Mouse (Mus musculus) intestine, postnatal 0 days (tissue): ENCODE measurements around the gene Gm17657. TPM values are rescaled to one million over a fixed set of nuclear protein-coding genes. Genes with fewer than 3 reads are reported as not detected.
"Not testable (repeated sequence)": the region's sequence is repeated elsewhere in the genome, so short reads cannot be mapped to it uniquely, and the experiment has no call there.

ENCODE experiments used
- ATAC-seq: fragments of 200-750 bp; cut with Nextera tagmentation; 2 replicates; pipeline ENCODE4 v1.8.0; 2017; ENCODE audit warnings: mild to moderate bottlenecking, moderate TSS enrichment, moderate library complexity
- H3K27ac ChIP-seq: fragments of 300-500 bp; sonication (generic); 2 replicates; pipeline ENCODE4 v1.5.1; 2014; ENCODE audit warnings: mild to moderate bottlenecking, low read depth, low read length, moderate library complexity
- H3K27me3 ChIP-seq: fragments of 300-500 bp; sonication (generic); replicated peaks from 2 replicates; pipeline ENCODE4 v1.6.1; 2014; ENCODE audit warnings: low read length, mixed read lengths; ENCODE audit not compliant: control insufficient read depth, insufficient read depth
- H3K36me3 ChIP-seq: fragments of 300-500 bp; sonication (generic); 2 replicates; pipeline ENCODE4 v1.6.1; 2014; ENCODE audit warnings: mild to moderate bottlenecking, moderate library complexity; ENCODE audit not compliant: control insufficient read depth, insufficient read depth
- H3K4me1 ChIP-seq: fragments of 300-500 bp; sonication (generic); replicated peaks from 2 replicates; pipeline ENCODE4 v1.6.1; 2014; ENCODE audit warnings: antibody characterized with exemption, low read length, mixed read lengths; ENCODE audit not compliant: control insufficient read depth, insufficient read depth
- H3K4me2 ChIP-seq: fragments of 300-500 bp; sonication (generic); replicated peaks from 2 replicates; pipeline ENCODE4 v1.6.1; 2014; ENCODE audit warnings: low read depth, mild to moderate bottlenecking, moderate library complexity
- H3K4me3 ChIP-seq: fragments of 300-500 bp; sonication (generic); 2 replicates; pipeline ENCODE4 v1.5.1; 2014; ENCODE audit warnings: low read depth, low read length
- H3K9ac ChIP-seq: fragments of 300-500 bp; sonication (generic); 2 replicates; pipeline ENCODE4 v1.6.1; 2014; ENCODE audit warnings: mild to moderate bottlenecking, low read depth, low read length
- H3K9me3 ChIP-seq: fragments of 300-500 bp; sonication (generic); 2 replicates; pipeline ENCODE4 v1.6.1; 2016; ENCODE audit warnings: mixed run types; ENCODE audit not compliant: control insufficient read depth
- CTCF ChIP-seq: sonication (generic); IDR thresholded peaks from 2 replicates; pipeline ENCODE4 v1.5.1; 2016; ENCODE audit warnings: low read depth, mild to moderate bottlenecking, control low read depth, antibody characterized with exemption, moderate library complexity
- WGBS: fragments of 180-500 bp; shearing (Covaris S2); extraction: QIAGEN DNeasy Blood & Tissue Kit; methylation state at CpG from one replicate; pipeline ENCODE4 v1.1.7; 2014; 5-methylcytosine and 5-hydroxymethylcytosine counted together
- polyA plus RNA-seq: library from polyadenylated mRNA; unstranded; fragments of >200 nt; fragmentation: Nextera tagmentation; extraction: Ambion mirVana; gene quantifications from 2 replicates; pipeline ENCODE4 v1.2.1, GENCODE M21; 2015

Gm17657 gene
- polyA plus RNA-seq, 1 experiment from 2014 or later, result not detected

DNA sequence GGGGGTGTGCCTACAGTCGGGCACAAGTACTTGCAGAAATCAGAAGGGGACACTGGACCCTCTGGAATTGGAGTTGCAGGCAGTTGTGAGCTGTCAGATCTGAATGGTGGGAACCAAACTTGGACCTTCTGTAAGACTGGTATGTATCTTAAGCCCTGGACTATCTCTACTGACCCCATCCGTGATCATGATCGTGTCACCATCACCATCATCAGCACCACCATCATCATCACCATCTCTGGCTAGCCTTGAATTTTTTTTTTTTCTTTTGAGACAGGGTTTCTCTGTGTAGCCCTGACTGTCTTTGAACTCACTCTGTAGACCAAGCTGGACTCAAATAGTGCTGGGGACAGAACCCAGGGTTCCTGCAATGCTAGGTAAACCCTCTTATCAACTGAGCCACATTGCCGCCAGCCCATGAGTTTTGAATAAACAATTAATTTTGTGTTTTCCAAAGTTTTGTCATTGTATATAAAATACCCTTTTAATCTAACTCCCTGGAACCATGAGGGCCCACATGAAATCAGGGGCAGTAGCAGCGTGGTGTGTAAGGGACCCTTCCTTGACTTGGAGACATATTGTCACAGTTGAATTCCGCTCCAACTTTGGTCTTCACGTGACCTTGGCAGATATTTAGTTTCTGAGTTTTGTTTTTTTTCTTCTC is 47.3 kb downstream of the Gm17657 start:
- WGBS, result 73% methylated on average over 7 of the region's 7 CpGs
- no peaks in the 10 kb centered on the region for H3K4me1 ChIP-seq
- H3K9ac ChIP-seq, result no peak overlapping the region
- no peak overlapping the region for H3K4me2 ChIP-seq
- no peaks in the 10 kb centered on the region for H3K36me3 ChIP-seq
- H3K9me3 ChIP-seq, result 0 out of 2 replicates have a peak, but pooled peaks cover 4% of the 10 kb centered on the region
- no peaks in the 10 kb centered on the region for H3K27me3 ChIP-seq
- no peak for ATAC-seq
- H3K4me3 ChIP-seq, result no peak overlapping the region
- H3K27ac ChIP-seq, result no peak overlapping the region
- TF ChIP-seq CTCF, result no peak

GRCm38 (mm10) chr17:29500802-29501469 is 48.5 kb downstream of the Gm17657 start:
- no peak overlapping the region for H3K4me2 ChIP-seq
- 75% methylated on average over 16 of the region's 17 CpGs for WGBS
- H3K4me1 ChIP-seq, result no peaks in the 10 kb centered on the region
- no peak for TF ChIP-seq CTCF
- H3K27ac ChIP-seq, result no peak overlapping the region
- no peaks in the 10 kb centered on the region for H3K27me3 ChIP-seq
- ATAC-seq, result no peak
- H3K9me3 ChIP-seq, result 0 out of 2 replicates have a peak, but pooled peaks cover 4% of the 10 kb centered on the region
- no peak overlapping the region for H3K9ac ChIP-seq
- H3K36me3 ChIP-seq, result no peaks in the 10 kb centered on the region
- H3K4me3 ChIP-seq, result no peak overlapping the region

DNA sequence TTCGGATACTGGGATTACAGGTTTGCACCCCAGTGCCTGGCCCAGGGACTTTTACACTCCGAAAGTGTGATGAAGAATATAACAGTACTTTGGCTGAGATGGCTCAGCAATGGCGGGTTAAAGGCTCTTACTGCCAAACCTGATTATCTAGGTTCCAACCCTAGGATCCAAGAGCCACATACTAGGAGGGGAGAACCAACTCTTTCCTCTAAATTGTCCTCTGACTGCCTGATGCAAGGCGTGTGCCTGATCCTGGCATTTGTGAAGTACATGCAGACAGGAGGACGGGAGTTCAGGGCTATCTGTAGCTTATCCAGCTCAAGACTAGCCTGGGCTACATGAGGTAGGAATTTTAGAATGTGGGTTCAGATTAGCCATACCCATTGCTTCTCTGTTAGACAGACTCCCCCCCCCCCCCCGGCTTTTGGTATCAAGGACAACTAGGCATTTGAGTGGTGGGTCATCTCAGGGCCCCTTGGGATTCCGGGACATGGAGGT is 49.1 kb downstream of the Gm17657 start:
- Histone ChIP-seq H3K27ac (no peak overlapping the region), H3K4me2 (no peak overlapping the region)
- 78% methylated on average over 7 of the region's 7 CpGs for WGBS

GRCm38 (mm10) chr17:29499511-29499910 is 49.9 kb downstream of the Gm17657 start:
- H3K4me2 ChIP-seq, result no peak overlapping the region
- H3K9me3 ChIP-seq, result 0 out of 2 replicates have a peak, but pooled peaks cover 4% of the 10 kb centered on the region
- H3K4me1 ChIP-seq, result no peaks in the 10 kb centered on the region
- WGBS, result 65% methylated on average over 6 of the region's 6 CpGs
- no peak for ATAC-seq
- no peak overlapping the region for H3K4me3 ChIP-seq
- no peak overlapping the region for H3K9ac ChIP-seq
- no peaks in the 10 kb centered on the region for H3K27me3 ChIP-seq
- peaks cover 5% of the 10 kb centered on the region for H3K36me3 ChIP-seq
- TF ChIP-seq CTCF, result no peak
- H3K27ac ChIP-seq, result no peak overlapping the region

More for the DNA sequence above, 49.1 kb downstream of the Gm17657 start:
- no peak for ATAC-seq
- Histone ChIP-seq H3K9me3 (0 out of 2 replicates have a peak, but pooled peaks cover 4% of the 10 kb centered on the region), H3K4me1 (no peaks in the 10 kb centered on the region), H3K27me3 (no peaks in the 10 kb centered on the region), H3K36me3 (no peaks in the 10 kb centered on the region), H3K4me3 (no peak overlapping the region), H3K9ac (no peak overlapping the region)
- TF ChIP-seq CTCF, result no peak

GRCm38 (mm10) chr17:29498952-29499351 is 50.5 kb downstream of the Gm17657 start:
- WGBS, result 92% methylated on average over 2 of the region's 2 CpGs
- not testable (repeated sequence) for H3K9ac ChIP-seq, H3K27me3 ChIP-seq, H3K4me2 ChIP-seq, H3K9me3 ChIP-seq, H3K27ac ChIP-seq, H3K4me1 ChIP-seq, ATAC-seq, H3K4me3 ChIP-seq
- H3K36me3 ChIP-seq, result peaks cover 11% of the 10 kb centered on the region

DNA sequence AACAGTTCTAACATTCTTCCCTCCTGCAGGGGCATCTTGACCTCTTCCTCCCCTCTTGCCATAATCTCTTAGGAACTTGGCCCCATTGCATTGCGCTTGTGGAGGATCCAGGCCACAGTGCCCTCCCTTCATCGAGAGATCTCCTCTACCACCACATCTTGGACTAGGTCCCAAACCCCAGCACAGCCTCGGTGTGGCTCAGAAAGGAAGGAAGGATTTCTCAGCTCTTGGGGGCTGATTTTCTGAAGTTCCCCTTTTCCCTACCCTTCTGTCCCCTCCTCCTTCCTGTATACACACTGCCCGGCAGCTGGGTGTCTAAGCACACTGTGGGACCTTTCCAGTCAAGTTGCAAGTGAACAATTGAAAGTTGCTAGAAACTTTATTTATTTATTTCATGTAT is 51.4 kb downstream of the Gm17657 start:
- H3K9me3 ChIP-seq, result no peaks in the 10 kb centered on the region
- H3K27me3 ChIP-seq, result no peaks in the 10 kb centered on the region
- H3K4me1 ChIP-seq, result 0 out of 2 replicates have a peak, but pooled peaks cover 4% of the 10 kb centered on the region
- peaks cover 19% of the 10 kb centered on the region for H3K36me3 ChIP-seq
- no peak overlapping the region for H3K4me2 ChIP-seq
- H3K27ac ChIP-seq, result no peak overlapping the region
- ATAC-seq, result no peak
- H3K9ac ChIP-seq, result no peak overlapping the region
- WGBS, result 51% methylated on average over 4 of the region's 4 CpGs
- TF ChIP-seq CTCF, result no peak
- H3K4me3 ChIP-seq, result no peak overlapping the region

GRCm38 (mm10) chr17:29497481-29497880 is 52.0 kb downstream of the Gm17657 start:
- H3K4me2 ChIP-seq, result not testable (repeated sequence)

More at GRCm38 (mm10) chr17:29497481-29497880, 52.0 kb downstream of the Gm17657 start:
- peaks cover 19% of the 10 kb centered on the region for H3K36me3 ChIP-seq
- H3K27ac ChIP-seq, H3K4me1 ChIP-seq, H3K4me3 ChIP-seq, H3K27me3 ChIP-seq, ATAC-seq, H3K9me3 ChIP-seq, H3K9ac ChIP-seq: not testable (repeated sequence)
- 64% methylated on average over 1 of the region's 1 CpGs for WGBS
